Mouse (Mus musculus) forebrain, embryonic 15.5 days (tissue): Measurements from ENCODE around the gene Irx4. TPM values are rescaled to one million over a fixed set of nuclear protein-coding genes. Genes with fewer than 3 reads are reported as not detected.

Experiments used
- ATAC-seq: fragments of 200-750 bp; cut with Nextera tagmentation; replicated peaks from 2 replicates; pipeline ENCODE4 v1.8.0; 2017; ENCODE audit warnings: mild to moderate bottlenecking, moderate TSS enrichment, moderate library complexity
- H3K27ac ChIP-seq: fragments of 300-500 bp; sonication (generic); replicated peaks from 2 replicates; pipeline ENCODE4 v1.5.1; 2015; ENCODE audit warnings: mild to moderate bottlenecking, inconsistent platforms
- H3K27me3 ChIP-seq: fragments of 300-500 bp; sonication (generic); 2 replicates; pipeline ENCODE4 v1.6.1; 2015; ENCODE audit warnings: inconsistent platforms
- H3K36me3 ChIP-seq: fragments of 300-500 bp; sonication (generic); 2 replicates; pipeline ENCODE4 v1.6.1; 2015; ENCODE audit warnings: mild to moderate bottlenecking, inconsistent platforms
- H3K4me1 ChIP-seq: fragments of 300-500 bp; sonication (generic); 2 replicates; pipeline ENCODE4 v1.6.1; 2015; ENCODE audit warnings: inconsistent platforms
- H3K4me2 ChIP-seq: fragments of 300-500 bp; sonication (generic); replicated peaks from 2 replicates; pipeline ENCODE4 v1.6.1; 2015; ENCODE audit warnings: mild to moderate bottlenecking, inconsistent platforms
- H3K4me3 ChIP-seq: fragments of 300-500 bp; sonication (generic); 2 replicates; pipeline ENCODE4 v1.5.1; 2015; ENCODE audit warnings: mild to moderate bottlenecking, inconsistent platforms
- H3K9ac ChIP-seq: fragments of 300-500 bp; sonication (generic); replicated peaks from 2 replicates; pipeline ENCODE4 v1.6.1; 2015; ENCODE audit warnings: mild to moderate bottlenecking, inconsistent platforms
- H3K9me3 ChIP-seq: fragments of 300-500 bp; sonication (generic); 2 replicates; pipeline ENCODE4 v1.6.1; 2016; ENCODE audit warnings: inconsistent platforms
- WGBS: fragments of 180-500 bp; shearing (Covaris S2); methylation state at CpG from one replicate; pipeline ENCODE4 v1.1.7; 2015; ENCODE audit warnings: mixed read lengths; 5-methylcytosine and 5-hydroxymethylcytosine counted together
- polyA plus RNA-seq: library from polyadenylated mRNA; unstranded; fragments of >200 nt; fragmentation: Nextera tagmentation; extraction: Ambion mirVana; gene quantifications from 2 replicates; pipeline ENCODE4 v1.2.1, GENCODE M21; 2015

Gene Irx4
- 0.09 TPM in 1 of 2 replicates, not detected in the other for polyA plus RNA-seq

GRCm38 (mm10) chr13:73260354-73261035, at the start of gene Irx4:
TSS of gene Irx4 (plus strand) at chr13:73260479.
- Histone ChIP-seq H3K36me3 (no peaks in the 10 kb centered on the region), H3K9ac (no peak within 1 kb of the TSS), H3K4me2 (peak within 1 kb of the TSS; percentile 53), H3K27ac (no peak within 1 kb of the TSS), H3K9me3 (no peaks in the 10 kb centered on the region), H3K4me1 (peaks cover 32% of the 10 kb centered on the region), H3K27me3 (peaks cover 85% of the 10 kb centered on the region), H3K4me3 (peak within 1 kb of the TSS; percentile 31)
- no peak for ATAC-seq
- under 1% methylated on average over 80 of the region's 86 CpGs for WGBS

DNA sequence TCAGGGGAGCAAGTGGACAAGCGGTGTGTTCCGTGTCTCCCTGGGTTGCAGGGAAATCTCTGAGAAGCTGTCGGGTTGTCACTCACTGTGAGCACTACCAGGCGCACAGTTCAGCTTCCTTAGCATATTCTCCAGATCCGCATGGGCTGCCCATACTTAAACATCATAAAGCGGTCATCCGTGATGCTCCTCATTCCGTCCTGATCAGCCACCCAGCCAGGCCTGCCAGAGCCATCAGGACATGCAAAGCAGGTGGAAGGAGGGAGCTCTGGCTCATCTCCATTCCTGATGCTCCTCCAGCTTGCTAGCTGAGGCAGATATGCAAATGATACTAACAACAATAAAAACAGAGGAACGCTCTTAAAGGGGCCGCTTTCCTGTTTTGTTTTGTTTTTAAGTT, 46.0 kb upstream of the Irx4 start:
- no peak overlapping the region for H3K9ac ChIP-seq
- no peaks in the 10 kb centered on the region for H3K27me3 ChIP-seq
- 71% methylated on average over 10 of the region's 10 CpGs for WGBS
- no peak overlapping the region for H3K4me3 ChIP-seq
- no peak for ATAC-seq
- no peaks in the 10 kb centered on the region for H3K36me3 ChIP-seq
- no peak overlapping the region for H3K4me2 ChIP-seq
- H3K9me3 ChIP-seq = no peaks in the 10 kb centered on the region
- H3K4me1 ChIP-seq = no peaks in the 10 kb centered on the region
- H3K27ac ChIP-seq = no peak overlapping the region

- no peaks in the 10 kb centered on the region for H3K4me1 ChIP-seq
- H3K36me3 ChIP-seq = no peaks in the 10 kb centered on the region
- 49% methylated on average over 8 of the region's 8 CpGs for WGBS
- H3K4me2 ChIP-seq = no peak overlapping the region
- no peak overlapping the region for H3K27ac ChIP-seq
- no peak overlapping the region for H3K4me3 ChIP-seq
- no peaks in the 10 kb centered on the region for H3K9me3 ChIP-seq
- H3K27me3 ChIP-seq = no peaks in the 10 kb centered on the region
- H3K9ac ChIP-seq = no peak overlapping the region
- ATAC-seq = no peak
Observed at GRCm38 (mm10) chr13:73236461-73236860, 23.8 kb upstream of the Irx4 start.

DNA sequence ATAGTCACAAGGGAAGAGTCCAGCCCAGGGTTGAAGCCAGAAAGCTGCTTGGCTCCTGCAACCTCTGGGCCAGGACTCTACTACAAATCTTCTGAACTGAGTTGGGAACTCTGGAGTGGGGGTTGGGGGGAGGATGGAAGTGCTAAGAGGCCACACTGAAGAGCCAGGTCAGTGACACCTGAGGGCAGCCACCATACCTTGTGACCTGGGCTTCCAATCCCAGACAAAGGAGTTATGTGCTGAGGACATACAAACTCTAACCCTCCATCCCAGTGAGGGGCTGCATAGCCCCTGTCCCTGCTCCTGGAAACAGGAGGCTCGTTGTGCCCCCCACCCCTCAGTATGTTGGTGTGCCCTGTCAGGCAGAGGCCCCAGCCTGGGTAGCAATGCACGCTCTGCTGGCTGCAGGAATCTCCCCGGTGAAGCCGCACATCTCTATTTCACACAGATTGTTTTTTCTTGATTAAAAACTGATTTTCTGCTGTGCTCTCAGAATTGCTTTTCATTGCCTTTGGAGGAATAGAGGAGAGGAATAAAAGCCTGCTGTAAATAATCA, 21.0 kb upstream of the Irx4 start:
- no peak overlapping the region for H3K4me2 ChIP-seq
- H3K27me3 ChIP-seq = no peaks in the 10 kb centered on the region
- 85% methylated on average over 4 of the region's 4 CpGs for WGBS
- no peaks in the 10 kb centered on the region for H3K36me3 ChIP-seq
- no peak overlapping the region for H3K9ac ChIP-seq
- no peak for ATAC-seq
- H3K27ac ChIP-seq = no peak overlapping the region
- H3K4me1 ChIP-seq = no peaks in the 10 kb centered on the region
- H3K9me3 ChIP-seq = no peaks in the 10 kb centered on the region
- no peak overlapping the region for H3K4me3 ChIP-seq

DNA sequence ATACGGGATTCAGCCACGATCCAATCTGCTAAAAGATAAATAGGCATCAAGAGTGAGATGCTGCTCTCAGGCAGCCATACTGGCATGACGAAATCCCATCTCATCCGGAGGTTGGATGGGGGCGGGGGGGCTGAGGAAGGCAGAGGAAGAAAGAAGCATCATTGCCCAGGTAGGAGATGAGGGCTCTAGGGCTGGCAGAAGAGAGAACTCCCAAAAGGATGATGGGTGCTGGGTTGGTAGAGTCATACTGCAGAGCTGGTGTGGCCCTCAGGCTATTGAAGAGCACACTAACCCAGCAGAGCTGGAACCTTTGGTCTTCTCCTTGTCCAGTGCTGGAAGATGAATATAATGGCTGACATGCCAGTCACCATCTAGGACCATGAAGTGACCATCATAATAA, 17.7 kb upstream of the Irx4 start:
- Histone ChIP-seq H3K4me2 (no peak overlapping the region), H3K9ac (no peak overlapping the region), H3K27me3 (no peaks in the 10 kb centered on the region), H3K4me3 (no peak overlapping the region), H3K27ac (no peak overlapping the region), H3K36me3 (no peaks in the 10 kb centered on the region), H3K9me3 (no peaks in the 10 kb centered on the region), H3K4me1 (no peaks in the 10 kb centered on the region)
- no peak for ATAC-seq
- 90% methylated on average over 5 of the region's 5 CpGs for WGBS

GRCm38 (mm10) chr13:73246961-73247360, 13.3 kb upstream of the Irx4 start:
- no peaks in the 10 kb centered on the region for H3K9me3 ChIP-seq
- 89% methylated on average over 4 of the region's 4 CpGs for WGBS

GRCm38 (mm10) chr13:73251222-73251621, 9.1 kb upstream of the Irx4 start:
- Histone ChIP-seq H3K4me2 (no peak overlapping the region), H3K27me3 (peaks cover 4% of the 10 kb centered on the region; the same call in 1 of the 2 replicates), H3K4me1 (no peaks in the 10 kb centered on the region), H3K9ac (no peak overlapping the region), H3K9me3 (no peaks in the 10 kb centered on the region), H3K36me3 (no peaks in the 10 kb centered on the region), H3K4me3 (no peak overlapping the region), H3K27ac (no peak overlapping the region)
- WGBS = 41% methylated on average over 7 of the region's 7 CpGs
- ATAC-seq = no peak

More at GRCm38 (mm10) chr13:73246961-73247360, 13.3 kb upstream of the Irx4 start:
- ATAC-seq = no peak
- Histone ChIP-seq H3K4me3 (no peak overlapping the region), H3K36me3 (no peaks in the 10 kb centered on the region), H3K4me1 (no peaks in the 10 kb centered on the region), H3K4me2 (no peak overlapping the region), H3K9ac (no peak overlapping the region), H3K27me3 (no peaks in the 10 kb centered on the region), H3K27ac (no peak overlapping the region)

GRCm38 (mm10) chr13:73252022-73252421, 8.3 kb upstream of the Irx4 start:
- WGBS = 60% methylated on average over 5 of the region's 5 CpGs
- no peak for ATAC-seq
- Histone ChIP-seq H3K9me3 (no peaks in the 10 kb centered on the region), H3K27me3 (peaks cover 5% of the 10 kb centered on the region), H3K4me1 (no peaks in the 10 kb centered on the region), H3K9ac (no peak overlapping the region), H3K4me3 (no peak overlapping the region), H3K27ac (no peak overlapping the region), H3K36me3 (no peaks in the 10 kb centered on the region), H3K4me2 (no peak overlapping the region)

- Histone ChIP-seq H3K27ac (no peak overlapping the region), H3K4me1 (peaks cover 18% of the 10 kb centered on the region), H3K4me2 (no peak overlapping the region), H3K9me3 (no peaks in the 10 kb centered on the region), H3K27me3 (peaks cover 69% of the 10 kb centered on the region), H3K4me3 (no peak overlapping the region), H3K36me3 (no peaks in the 10 kb centered on the region), H3K9ac (no peak overlapping the region)
- 51% methylated on average over 4 of the region's 4 CpGs for WGBS
- ATAC-seq = no peak
Observed at GRCm38 (mm10) chr13:73258415-73258814, 1.9 kb upstream of the Irx4 start.

DNA sequence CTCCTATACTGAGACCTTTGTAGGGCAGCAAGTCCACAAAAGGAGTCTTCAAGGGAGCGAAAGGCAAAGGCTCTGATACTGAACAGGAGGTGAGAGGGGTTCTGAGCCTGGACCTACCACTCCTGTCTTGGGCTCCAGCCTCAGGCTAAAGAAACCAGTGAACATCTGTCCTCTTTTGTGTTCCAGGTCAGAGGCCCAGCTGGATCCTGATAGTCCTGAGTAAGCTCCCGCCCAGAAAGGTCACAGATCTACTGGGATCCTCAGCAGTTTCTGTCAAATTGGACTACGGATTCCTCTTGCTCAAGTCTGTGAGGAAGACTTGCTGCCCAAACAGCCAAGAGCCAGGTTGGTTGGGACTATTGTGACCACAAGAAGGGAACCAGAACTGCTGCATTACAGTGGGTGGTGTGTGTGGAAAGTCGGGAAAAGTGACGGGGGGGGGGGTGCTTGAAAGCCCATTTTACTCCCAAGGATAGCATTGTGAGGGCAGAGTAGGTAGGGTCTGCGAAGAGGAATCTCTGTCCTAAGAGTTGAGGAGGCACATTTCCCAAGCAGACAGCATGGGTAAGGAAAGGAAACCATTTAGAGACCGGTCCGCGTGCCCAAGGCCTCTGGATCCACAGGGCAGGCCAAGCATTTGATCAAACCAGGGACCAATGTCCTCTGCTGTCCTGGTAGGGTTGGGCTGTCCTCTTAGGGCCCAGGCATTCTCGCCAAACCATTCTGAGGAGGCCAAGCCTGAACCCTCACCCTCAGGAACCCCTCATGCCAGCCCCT, 514 bp upstream of the Irx4 start:
- ATAC-seq = no peak
- WGBS = 7% methylated on average over 10 of the region's 10 CpGs
- Histone ChIP-seq H3K27me3 (peaks cover 78% of the 10 kb centered on the region), H3K4me2 (peak overlapping the region; percentile 53), H3K9me3 (no peaks in the 10 kb centered on the region), H3K9ac (no peak overlapping the region), H3K36me3 (no peaks in the 10 kb centered on the region), H3K4me1 (peaks cover 29% of the 10 kb centered on the region), H3K4me3 (peak overlapping the region; percentile 31), H3K27ac (no peak overlapping the region)

GRCm38 (mm10) chr13:73261036-73261730, 904 bp downstream of the Irx4 start:
- no peaks in the 10 kb centered on the region for H3K36me3 ChIP-seq
- H3K4me2 ChIP-seq = peak overlapping the region; percentile 53
- H3K4me3 ChIP-seq = peak overlapping the region; percentile 31
- H3K9ac ChIP-seq = no peak overlapping the region
- peaks cover 90% of the 10 kb centered on the region for H3K27me3 ChIP-seq
- ATAC-seq = no peak
- WGBS = 2% methylated on average over 25 of the region's 25 CpGs
- no peak overlapping the region for H3K27ac ChIP-seq
- H3K4me1 ChIP-seq = peaks cover 35% of the 10 kb centered on the region
- no peaks in the 10 kb centered on the region for H3K9me3 ChIP-seq

DNA sequence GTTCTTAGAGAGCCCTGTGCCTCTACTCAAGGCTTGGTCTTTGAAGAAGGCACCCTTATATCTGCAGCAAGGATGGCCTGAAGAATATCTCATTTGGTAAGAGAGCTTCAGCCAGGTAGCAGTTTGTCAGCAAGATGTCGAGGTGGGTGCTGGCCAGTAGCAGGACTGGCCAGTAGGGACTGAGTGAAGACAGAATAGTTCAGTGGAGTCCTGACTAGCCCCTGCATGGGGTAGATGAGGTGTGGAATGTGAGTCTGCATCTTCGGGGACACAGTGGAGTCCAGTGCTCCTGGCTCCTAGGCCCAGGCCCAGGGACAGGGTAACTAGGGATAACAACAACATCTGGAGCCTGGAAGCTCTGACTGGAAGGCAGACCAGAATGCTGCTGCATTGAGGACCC, 1.6 kb downstream of the Irx4 start:
- no peak overlapping the region for H3K4me3 ChIP-seq
- no peaks in the 10 kb centered on the region for H3K36me3 ChIP-seq
- WGBS = 9% methylated on average over 2 of the region's 2 CpGs
- no peaks in the 10 kb centered on the region for H3K9me3 ChIP-seq
- peaks cover 35% of the 10 kb centered on the region for H3K4me1 ChIP-seq
- H3K27ac ChIP-seq = no peak overlapping the region
- H3K4me2 ChIP-seq = no peak overlapping the region
- peaks cover 97% of the 10 kb centered on the region for H3K27me3 ChIP-seq
- H3K9ac ChIP-seq = no peak overlapping the region
- ATAC-seq = no peak
